Mouse (Mus musculus) MEL (cell line): ENCODE measurements around the gene Mecom. TPM values are rescaled to one million over a fixed set of nuclear protein-coding genes. Genes with fewer than 3 reads are reported as not detected.

ENCODE experiments used
- DNase-seq: peaks from one replicate; pipeline ENCODE4 v3.0.0; 2011; ENCODE audit warnings: low read depth, low spot score
- H3K27ac ChIP-seq: 2 replicates; pipeline ENCODE4 v1.5.1; 2012; ENCODE audit warnings: low read depth, mild to moderate bottlenecking, control low read depth, low read length, moderate library complexity; ENCODE audit not compliant: control insufficient read depth
- H3K27me3 ChIP-seq, 2 experiments: fragments of 150-350 bp in 1 of 2; sonication (generic) in 1 of 2; 2 replicates each; pipeline ENCODE4 v1.6.1; 2012; ENCODE audit warnings: low read length in 2 of 2, mild to moderate bottlenecking in 2 of 2, improper control_type of control experiment in 1 of 2, moderate library complexity in 1 of 2; ENCODE audit not compliant: insufficient read depth in 2 of 2, control insufficient read depth in 1 of 2
- H3K36me3 ChIP-seq, 2 experiments: 2 replicates each; pipeline ENCODE4 v1.6.1; 2012 to 2014; ENCODE audit warnings: low read length in 2 of 2, improper control_type of control experiment in 1 of 2, inconsistent platforms in 1 of 2, mild to moderate bottlenecking in 1 of 2; ENCODE audit not compliant: insufficient read depth in 2 of 2, control insufficient read depth in 1 of 2
- H3K4me1 ChIP-seq, 2 experiments: fragments of 150-350 bp in 1 of 2; sonication (generic) in 1 of 2; 2 replicates each; pipeline ENCODE4 v1.6.1; 2012; ENCODE audit warnings: low read length in 2 of 2, improper control_type of control experiment in 1 of 2, mild to moderate bottlenecking in 1 of 2; ENCODE audit not compliant: insufficient read depth in 2 of 2, control insufficient read depth in 1 of 2
- H3K4me3 ChIP-seq, 2 experiments: fragments of 150-350 bp in 1 of 2; sonication (generic) in 1 of 2; 2 replicates each; pipeline ENCODE4 v1.5.1; 2012; ENCODE audit warnings: low read depth in 2 of 2, low read length in 2 of 2, mild to moderate bottlenecking in 2 of 2, moderate library complexity in 2 of 2, control low read depth in 1 of 2, improper control_type of control experiment in 1 of 2; ENCODE audit not compliant: control insufficient read depth in 1 of 2, insufficient read depth in 1 of 2
- H3K79me2 ChIP-seq: 2 replicates; pipeline ENCODE4 v1.6.1; 2012; ENCODE audit warnings: mild to moderate bottlenecking, low read length, moderate library complexity; ENCODE audit not compliant: control insufficient read depth, poor library complexity, insufficient read depth
- H3K9ac ChIP-seq: 2 replicates; pipeline ENCODE4 v1.6.1; 2012; ENCODE audit warnings: low read depth, mild to moderate bottlenecking, control low read depth, low read length, moderate library complexity; ENCODE audit not compliant: control insufficient read depth, poor library complexity, severe bottlenecking
- H3K9me3 ChIP-seq: fragments of 150-350 bp; sonication (generic); replicated peaks from 2 replicates; pipeline ENCODE4 v1.6.1; 2012; ENCODE audit warnings: mild to moderate bottlenecking, low read length, improper control_type of control experiment, moderate library complexity; ENCODE audit not compliant: insufficient read depth
- BHLHE40 ChIP-seq: IDR thresholded peaks from 2 replicates; pipeline ENCODE4 v1.6.1; 2012; ENCODE audit warnings: low read depth, mild to moderate bottlenecking, inconsistent platforms, low read length, improper control_type of control experiment, borderline replicate concordance
- CHD1 ChIP-seq: IDR thresholded peaks from 2 replicates; pipeline ENCODE4 v1.6.1; 2012; ENCODE audit warnings: low read depth, mild to moderate bottlenecking, inconsistent platforms, low read length, improper control_type of control experiment
- E2F4 ChIP-seq: IDR thresholded peaks from 2 replicates; pipeline ENCODE4 v1.6.1; 2011; ENCODE audit warnings: low read depth, low read length, improper control_type of control experiment, borderline replicate concordance
- ETS1 ChIP-seq: IDR thresholded peaks from 2 replicates; pipeline ENCODE4 v1.6.1; 2012; ENCODE audit warnings: low read depth, mild to moderate bottlenecking, inconsistent platforms, low read length, improper control_type of control experiment, moderate library complexity
- GABPA ChIP-seq: IDR thresholded peaks from 2 replicates; pipeline ENCODE4 v1.6.1; 2012; ENCODE audit warnings: low read depth, mild to moderate bottlenecking, inconsistent platforms, low read length, improper control_type of control experiment, moderate library complexity
- HCFC1 ChIP-seq: IDR thresholded peaks from 2 replicates; pipeline ENCODE4 v1.6.1; 2012; ENCODE audit warnings: low read depth, mild to moderate bottlenecking, inconsistent platforms, low read length, improper control_type of control experiment, moderate library complexity
- KAT2A ChIP-seq: conservative IDR thresholded peaks from 2 replicates; pipeline ENCODE4 v1.6.1; 2012; ENCODE audit warnings: low read depth, low read length, improper control_type of control experiment, inconsistent platforms
- MEF2A ChIP-seq: IDR thresholded peaks from 2 replicates; pipeline ENCODE4 v1.6.1; 2014; ENCODE audit warnings: low read depth, mild to moderate bottlenecking, inconsistent platforms, low read length, improper control_type of control experiment; ENCODE audit not compliant: poor library complexity, insufficient replicate concordance, severe bottlenecking; ENCODE audit errors: extremely low read depth
- MYB ChIP-seq: IDR thresholded peaks from 2 replicates; pipeline ENCODE4 v1.6.1; 2011; ENCODE audit warnings: mild to moderate bottlenecking, low read depth, low read length, improper control_type of control experiment
- NRF1 ChIP-seq: IDR thresholded peaks from 2 replicates; pipeline ENCODE4 v1.6.1; 2014; ENCODE audit warnings: low read depth, mild to moderate bottlenecking, inconsistent platforms, low read length, improper control_type of control experiment, moderate library complexity; ENCODE audit not compliant: poor library complexity, insufficient read depth, severe bottlenecking
- POLR2A ChIP-seq, 2 experiments: IDR thresholded peaks; 2 replicates each; pipeline ENCODE4 v1.6.1; 2011 to 2012; ENCODE audit warnings: low read length in 2 of 2, mild to moderate bottlenecking in 2 of 2, control low read depth in 1 of 2, improper control_type of control experiment in 1 of 2, low read depth in 1 of 2, moderate library complexity in 1 of 2; ENCODE audit not compliant: control insufficient read depth in 1 of 2, insufficient read depth in 1 of 2, poor library complexity in 1 of 2
- POLR2AphosphoS5 ChIP-seq: IDR thresholded peaks from 2 replicates; pipeline ENCODE4 v1.6.1; 2012; ENCODE audit warnings: low read depth, borderline replicate concordance, mild to moderate bottlenecking, inconsistent platforms, low read length, moderate library complexity, mixed read lengths
- RCOR1 ChIP-seq: IDR thresholded peaks from 2 replicates; pipeline ENCODE4 v1.6.1; 2012; ENCODE audit warnings: low read depth, mild to moderate bottlenecking, inconsistent platforms, low read length, improper control_type of control experiment
- SIN3A ChIP-seq: IDR thresholded peaks from 2 replicates; pipeline ENCODE4 v1.6.1; 2012; ENCODE audit warnings: low read length, improper control_type of control experiment, inconsistent platforms
- SMC3 ChIP-seq: IDR thresholded peaks from 2 replicates; pipeline ENCODE4 v1.6.1; 2011; ENCODE audit warnings: low read depth, low read length, improper control_type of control experiment
- TAL1 ChIP-seq: IDR thresholded peaks from 2 replicates; pipeline ENCODE4 v1.6.1; 2012; ENCODE audit warnings: mild to moderate bottlenecking, inconsistent platforms, low read length, moderate library complexity, mixed read lengths
- TCF12 ChIP-seq: IDR thresholded peaks from 2 replicates; pipeline ENCODE4 v1.6.1; 2014; ENCODE audit warnings: low read depth, mild to moderate bottlenecking, inconsistent platforms, low read length, improper control_type of control experiment, moderate library complexity
- ZC3H11A ChIP-seq: IDR thresholded peaks from 2 replicates; pipeline ENCODE4 v1.6.1; 2012; ENCODE audit warnings: low read depth, mild to moderate bottlenecking, inconsistent platforms, low read length, improper control_type of control experiment
- ZKSCAN1 ChIP-seq: IDR thresholded peaks from 2 replicates; pipeline ENCODE4 v1.6.1; 2012; ENCODE audit warnings: low read depth, mild to moderate bottlenecking, inconsistent platforms, low read length, improper control_type of control experiment, moderate library complexity
- ZMIZ1 ChIP-seq: IDR thresholded peaks from 2 replicates; pipeline ENCODE4 v1.6.1; 2012; ENCODE audit warnings: low read depth, mild to moderate bottlenecking, inconsistent platforms, low read length, improper control_type of control experiment, moderate library complexity
- ZNF384 ChIP-seq: IDR thresholded peaks from 2 replicates; pipeline ENCODE4 v1.6.1; 2012; ENCODE audit warnings: low read depth, mild to moderate bottlenecking, inconsistent platforms, low read length, improper control_type of control experiment
- polyA plus RNA-seq, 2 experiments: library from polyadenylated mRNA; stranded (reverse) in 1 of 2; unstranded in 1 of 2; fragments of >175 nt in 1 of 2; fragments of >200 nt in 1 of 2; gene quantifications; 2 replicates each; pipeline versions ENCODE4 v1.2.1 to v1.2.4; 2012; ENCODE audit warnings: low replicate concordance in 2 of 2, low read depth in 1 of 2; ENCODE audit not compliant: insufficient read length in 2 of 2, insufficient read depth in 1 of 2, missing spikeins in 1 of 2
- total RNA-seq: library from RNA; depleted of rRNA; stranded (reverse); fragments of 300-350 nt; gene quantifications from 2 replicates; pipeline ENCODE4 v1.2.3, GENCODE M21; 2012

The Mecom gene
- total and polyA plus RNA-seq, 3 experiments: 0.04 TPM; not detected in 2

- H3K27ac ChIP-seq: no peak overlapping the region
- H3K9ac ChIP-seq: no peak overlapping the region
- H3K4me1 ChIP-seq: no peaks in the 10 kb centered on the region
- no peaks in the 10 kb centered on the region for H3K36me3 ChIP-seq
- no peaks in the 10 kb centered on the region for H3K79me2 ChIP-seq
- no peak for TF ChIP-seq TCF12
- TF ChIP-seq RCOR1: no peak
- no peak for TF ChIP-seq SMC3
- no peak for TF ChIP-seq TAL1
- TF ChIP-seq HCFC1: no peak
- TF ChIP-seq KAT2A: no peak
- TF ChIP-seq CHD1: no peak
- TF ChIP-seq ZC3H11A: no peak
- TF ChIP-seq POLR2A (IDR thresholded peaks at IDR 0.05; ENCODE audit: control insufficient read depth in 1 of 2, insufficient read depth in 1 of 2, low read depth in 1 of 2, low read length in 2 of 2, poor library complexity in 1 of 2): no peak
- no peaks in the 10 kb centered on the region for H3K27me3 ChIP-seq
- H3K9me3 ChIP-seq: no peaks in the 10 kb centered on the region
- no peak overlapping the region for H3K4me3 ChIP-seq
- DNase-seq: no peak
These were observed 198.5 kb downstream of the Mecom start for GRCm38 (mm10) chr3:30349279-30349678.

- no peaks in the 10 kb centered on the region for H3K36me3 ChIP-seq
- H3K9me3 ChIP-seq: no peaks in the 10 kb centered on the region
- H3K79me2 ChIP-seq: no peaks in the 10 kb centered on the region
- H3K4me1 ChIP-seq: no peaks in the 10 kb centered on the region
- TF ChIP-seq POLR2AphosphoS5 (no peak), POLR2A (IDR thresholded peaks at IDR 0.05; ENCODE audit: control insufficient read depth in 1 of 2, insufficient read depth in 1 of 2, low read depth in 1 of 2, low read length in 2 of 2, poor library complexity in 1 of 2) (no peak), TCF12 (no peak), E2F4 (no peak), BHLHE40 (no peak)
- no peak overlapping the region for H3K4me3 ChIP-seq
- no peak overlapping the region for H3K27ac ChIP-seq
- DNase-seq: no peak
- no peak overlapping the region for H3K9ac ChIP-seq
- no peaks in the 10 kb centered on the region for H3K27me3 ChIP-seq
These were observed 203.7 kb downstream of the Mecom start for GRCm38 (mm10) chr3:30344151-30344550.

- no peak overlapping the region for H3K9ac ChIP-seq
- no peak overlapping the region for H3K27ac ChIP-seq
- DNase-seq: no peak
- H3K4me1 ChIP-seq: no peaks in the 10 kb centered on the region
- no peaks in the 10 kb centered on the region for H3K36me3 ChIP-seq
- no peaks in the 10 kb centered on the region for H3K9me3 ChIP-seq
- H3K79me2 ChIP-seq: no peaks in the 10 kb centered on the region
- H3K4me3 ChIP-seq: no peak overlapping the region
- TF ChIP-seq GABPA (no peak), BHLHE40 (no peak), ZMIZ1 (no peak), ZKSCAN1 (no peak), NRF1 (no peak), HCFC1 (no peak), KAT2A (no peak), MYB (no peak), ZNF384 (no peak), ETS1 (no peak), SIN3A (no peak), MEF2A (no peak)
- TF ChIP-seq, all 39 proteins: peak for 0
- no peaks in the 10 kb centered on the region for H3K27me3 ChIP-seq
These were observed 215.5 kb downstream of the Mecom start for GRCm38 (mm10) chr3:30332337-30332736.
